Mouse (Mus musculus): ENCODE results near the gene Onecut3.
A peak's percentile ranks its signal among the peaks of the same experiment; 100 is the strongest.

The Onecut3 gene

DNA sequence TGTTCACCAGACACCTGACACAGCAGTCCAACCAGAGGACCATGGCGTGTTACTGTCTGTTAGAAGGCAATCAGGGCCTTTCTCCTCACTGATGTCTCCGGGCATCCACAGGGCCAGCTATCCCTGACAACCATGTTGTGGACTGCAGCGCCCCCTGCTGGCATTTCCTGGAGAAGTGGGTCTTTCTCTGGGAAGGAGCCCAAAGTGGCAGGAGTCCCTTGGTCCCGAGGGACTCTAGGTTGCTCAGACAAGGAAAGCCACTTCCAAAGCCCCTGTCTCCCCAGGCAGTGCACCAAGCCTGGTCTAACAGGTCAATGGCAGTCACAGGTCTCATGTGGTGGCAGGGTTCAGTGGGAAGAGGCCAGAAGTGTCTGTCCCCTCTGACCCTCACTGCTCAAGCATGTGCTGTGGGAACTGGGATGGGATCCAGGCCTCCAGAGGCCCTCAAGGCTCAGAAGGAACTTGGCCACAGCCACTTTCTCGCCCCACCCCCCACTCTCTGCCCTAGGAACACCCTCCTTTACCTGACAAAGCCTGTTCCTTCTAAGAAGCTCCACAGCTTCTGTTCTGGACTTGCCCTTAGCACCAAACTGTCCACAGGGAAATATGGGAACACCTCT lies 62.8 kb downstream of the Onecut3 start:
- peak; percentile 89 for DNase-seq

- no peak for DNase-seq
Observed at GRCm38 (mm10) chr10:80559431-80559830, 64.8 kb downstream of the Onecut3 start.

DNA sequence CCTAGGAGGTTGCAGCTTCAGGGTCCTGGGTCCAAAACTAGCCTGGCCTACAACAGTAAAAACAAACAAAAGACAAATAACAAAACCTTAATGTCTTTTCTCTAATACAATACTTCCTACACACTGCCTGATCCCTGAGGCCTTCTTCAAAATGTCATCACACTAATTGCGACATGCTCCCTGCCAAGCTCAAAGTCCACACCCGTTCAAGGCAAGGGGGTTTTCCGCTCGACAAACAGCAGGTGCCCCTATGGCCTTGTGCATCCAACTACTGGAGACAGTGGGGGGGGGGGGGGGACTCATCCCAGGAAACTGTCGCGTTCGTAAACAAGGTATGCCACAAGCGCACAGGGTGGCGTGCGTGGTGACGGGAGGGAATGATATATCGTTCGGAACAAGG lies 66.0 kb downstream of the Onecut3 start:
- DNase-seq = no peak

- peak; percentile 97 for DNase-seq
Observed at GRCm38 (mm10) chr10:80561116-80561944, 66.7 kb downstream of the Onecut3 start, which contains the start of gene Rexo1. Gene Rexo1 (minus strand): TSS chr10:80561560.

DNA sequence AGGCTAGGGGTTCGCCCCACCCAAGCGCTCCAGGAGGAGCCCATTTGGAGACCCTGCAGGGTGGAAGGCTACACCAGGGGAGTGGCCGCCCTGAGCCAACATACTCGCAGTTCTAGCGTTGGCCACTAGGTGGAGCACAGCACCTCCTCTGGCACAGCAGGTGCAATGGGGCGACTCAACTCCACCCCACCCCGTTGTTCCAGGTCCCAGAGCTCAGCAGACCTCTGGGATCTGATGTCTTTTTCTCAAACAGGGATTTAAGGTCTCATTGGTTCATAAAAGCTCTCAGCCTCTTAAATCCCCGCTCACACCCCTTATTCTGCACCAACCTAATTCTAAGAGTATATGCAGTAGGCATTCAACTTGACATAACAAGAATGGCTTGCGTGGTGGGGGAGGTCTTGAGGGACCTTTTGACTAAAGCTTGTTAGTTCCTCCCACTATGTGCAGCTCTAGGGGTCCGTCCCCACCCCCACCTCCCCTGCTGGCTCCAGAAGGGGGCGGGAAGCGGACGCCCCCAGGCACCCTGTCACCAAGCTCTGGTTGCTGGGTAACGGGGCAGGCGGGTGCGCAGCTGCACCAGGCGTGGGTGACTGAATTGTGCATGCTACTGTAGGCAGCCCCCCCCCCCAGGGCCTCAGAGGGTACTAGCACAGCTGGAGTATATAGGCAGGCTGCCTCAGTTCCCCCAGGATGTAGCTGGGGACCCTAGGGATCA lies 71.9 kb downstream of the Onecut3 start:
- DNase-seq = peak; percentile 89

Measured in kidney, adult 18-20 months (tissue).